Mouse (Mus musculus) cerebellum, adult (tissue): ENCODE measurements around the gene Myh7b.
A peak's percentile ranks its signal among the peaks of the same experiment; 100 is the strongest.

Experiments used
- ATAC-seq: cut with Nextera tagmentation; 2 replicates; pipeline ENCODE4 v1.9.2; 2017; ENCODE audit warnings: mild to moderate bottlenecking, moderate library complexity, mixed read lengths; ENCODE audit not compliant: insufficient number of reproducible peaks, low FRiP score, low TSS enrichment

The Myh7b gene

GRCm38 (mm10) chr2:155632138-155632936, 21.3 kb downstream of the Myh7b start:
- ATAC-seq, result no peak

DNA sequence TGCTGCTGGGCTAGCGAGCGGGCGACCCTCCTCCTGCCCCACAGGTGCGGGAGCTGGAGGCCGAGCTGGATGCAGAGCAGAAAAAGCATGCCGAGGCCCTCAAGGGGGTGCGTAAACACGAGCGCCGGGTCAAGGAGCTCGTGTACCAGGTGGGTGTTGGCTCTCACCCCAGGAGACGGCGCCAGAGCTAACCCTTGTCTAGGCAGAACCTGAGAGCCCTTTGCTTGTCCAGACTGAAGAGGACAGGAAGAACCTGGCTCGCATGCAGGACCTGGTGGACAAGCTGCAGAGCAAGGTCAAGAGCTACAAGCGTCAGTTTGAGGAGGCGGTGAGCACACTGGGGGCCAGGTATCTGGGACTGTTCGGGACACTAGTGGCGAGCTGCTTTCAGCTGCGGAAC, 22.1 kb downstream of the Myh7b start:
- no peak for ATAC-seq

- ATAC-seq, result no peak
Measured at GRCm38 (mm10) chr2:155633731-155634130, 22.7 kb downstream of the Myh7b start.

- ATAC-seq, result no peak
Measured at GRCm38 (mm10) chr2:155634562-155634961, 23.6 kb downstream of the Myh7b start.

- no peak for ATAC-seq
Measured at GRCm38 (mm10) chr2:155635961-155636360, 24.9 kb downstream of the Myh7b start.

DNA sequence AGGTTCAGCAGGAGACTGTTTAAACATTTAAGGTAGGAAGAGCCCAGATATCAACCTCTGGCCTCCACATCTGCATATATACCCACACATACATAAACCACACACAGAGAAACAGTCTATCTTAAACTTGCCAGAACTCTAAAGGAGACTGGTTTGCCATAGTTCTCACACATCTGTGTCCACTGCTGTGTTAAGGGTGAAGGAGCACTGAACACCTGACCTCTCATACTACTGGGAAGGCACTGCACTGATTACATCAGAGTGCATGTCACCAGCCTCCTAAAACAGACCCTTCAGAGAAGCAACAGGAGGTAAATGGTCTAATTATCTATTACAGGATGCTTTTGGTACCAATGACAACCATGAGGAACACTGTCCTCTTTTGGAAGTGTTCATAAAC, 25.9 kb downstream of the Myh7b start:
- ATAC-seq, result no peak

DNA sequence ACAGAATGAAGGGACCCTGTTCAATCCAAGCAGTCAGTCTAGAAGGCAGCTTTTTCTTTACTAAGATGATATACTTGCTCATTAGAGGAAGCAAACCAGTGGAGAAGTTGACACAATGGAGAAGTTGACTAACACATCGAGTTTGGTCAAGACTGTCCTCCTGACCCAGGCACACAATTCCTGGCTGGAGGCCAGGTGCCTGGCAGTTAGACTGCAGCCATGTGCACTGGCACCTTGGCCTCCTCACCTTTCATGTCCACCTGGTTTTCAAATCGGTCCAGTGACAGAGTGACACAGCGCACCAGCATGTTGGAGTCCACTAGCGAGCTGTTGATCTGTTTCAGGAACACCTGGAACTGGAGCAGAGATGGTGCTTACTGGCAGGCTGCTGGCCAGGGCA, 26.4 kb downstream of the Myh7b start:
- no peak for ATAC-seq

DNA sequence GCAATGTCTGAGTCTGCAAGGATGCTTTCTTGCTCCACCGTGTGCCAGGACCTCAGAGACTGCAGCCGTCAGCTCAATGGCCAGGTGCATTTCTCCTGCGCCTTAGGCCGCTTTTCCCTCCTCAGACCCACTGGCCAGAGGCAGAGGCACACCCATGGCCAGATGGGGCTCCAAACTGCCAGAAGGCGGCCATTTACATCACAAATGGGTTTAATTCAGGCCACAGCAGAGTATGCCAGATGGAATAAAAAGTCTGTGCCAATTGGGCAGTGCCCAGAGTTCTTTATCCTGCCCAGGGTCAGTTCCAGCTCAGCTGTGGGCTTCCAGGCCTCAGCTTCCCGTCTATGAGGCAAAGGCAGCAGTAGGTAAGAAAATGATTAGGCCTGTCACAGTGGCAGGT, 29.6 kb downstream of the Myh7b start:
- ATAC-seq, result peak; percentile 49; the same call in 1 of the 2 replicates

DNA sequence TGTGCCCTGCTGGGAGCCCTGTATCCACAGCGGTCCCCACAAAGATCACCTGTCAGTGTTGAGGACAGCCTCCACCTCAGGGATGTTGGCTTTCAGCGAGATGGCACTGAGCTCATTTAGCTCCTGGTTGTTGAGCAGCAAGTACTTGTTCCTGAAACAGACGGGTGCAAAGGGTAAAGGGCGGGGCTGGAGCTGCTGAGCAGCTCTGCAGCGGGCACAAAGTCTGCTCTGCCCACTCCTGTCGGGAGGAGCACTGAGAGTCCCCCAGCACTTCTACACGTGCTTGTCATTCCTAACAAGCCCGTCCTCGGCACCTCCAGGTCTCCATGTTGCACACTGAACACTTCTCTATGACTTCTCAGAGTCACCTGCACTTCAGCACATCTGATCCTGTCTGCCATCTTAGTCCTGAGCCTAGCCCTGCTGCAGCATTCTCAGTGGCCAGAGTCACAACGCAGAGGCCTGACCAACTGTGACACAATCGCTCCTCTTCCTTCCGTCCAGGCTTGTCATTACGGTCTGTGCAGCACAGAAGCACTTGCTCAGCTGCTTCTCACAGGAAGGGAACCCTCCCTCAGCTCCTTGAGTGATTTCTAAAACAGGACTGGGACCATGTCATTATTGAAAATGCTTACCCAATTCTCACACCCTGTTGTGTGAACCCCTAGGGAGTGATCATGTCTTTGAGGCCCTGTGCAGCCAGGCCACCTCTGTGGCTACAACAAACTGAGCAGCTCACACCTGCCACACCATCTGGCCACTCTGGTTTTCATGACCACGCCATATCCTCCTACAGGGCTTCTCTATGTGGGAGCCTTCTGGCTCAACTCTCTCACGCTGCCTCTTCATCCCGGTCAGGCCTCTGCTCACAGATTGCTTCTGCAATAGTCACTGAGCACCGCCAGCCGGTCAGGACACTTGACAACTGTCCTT, 30.8 kb downstream of the Myh7b start:
- ATAC-seq, result no peak; the same call in 1 of the 2 replicates

- no peak for ATAC-seq
Measured at GRCm38 (mm10) chr2:155645746-155646145, 34.7 kb downstream of the Myh7b start.

GRCm38 (mm10) chr2:155652618-155653017, 41.6 kb downstream of the Myh7b start:
- no peak for ATAC-seq

DNA sequence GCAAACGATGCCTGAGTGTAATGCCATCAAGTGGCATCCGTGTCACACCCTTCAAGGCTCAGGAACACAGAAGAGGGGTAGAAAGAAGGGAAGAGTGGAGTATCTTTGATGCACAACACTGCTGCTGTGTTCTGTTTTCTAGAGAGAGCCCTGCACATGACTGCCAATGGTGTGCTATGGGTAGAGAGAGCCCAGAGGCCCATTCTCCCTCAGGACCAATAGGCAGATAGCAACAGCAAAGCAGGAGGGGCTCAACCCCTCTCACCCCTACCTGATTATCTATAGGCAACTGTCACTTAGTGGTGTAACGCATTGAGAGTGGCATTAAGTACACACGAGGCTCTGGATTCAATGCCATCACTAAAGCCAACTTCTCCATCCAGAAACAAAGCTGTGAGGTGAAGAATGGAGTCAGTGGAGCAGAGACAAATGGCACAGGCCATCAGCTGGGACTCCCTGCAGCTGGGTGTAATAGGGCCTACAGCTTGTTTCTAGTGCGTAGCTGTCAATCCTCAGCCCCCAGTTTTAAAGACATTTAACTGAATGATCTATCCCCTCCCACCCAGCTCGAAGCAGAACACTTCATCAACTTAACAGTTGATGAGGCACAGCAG, 44.9 kb downstream of the Myh7b start:
- ATAC-seq, result no peak

- ATAC-seq, result no peak
Measured at GRCm38 (mm10) chr2:155662390-155662789, 51.4 kb downstream of the Myh7b start.

DNA sequence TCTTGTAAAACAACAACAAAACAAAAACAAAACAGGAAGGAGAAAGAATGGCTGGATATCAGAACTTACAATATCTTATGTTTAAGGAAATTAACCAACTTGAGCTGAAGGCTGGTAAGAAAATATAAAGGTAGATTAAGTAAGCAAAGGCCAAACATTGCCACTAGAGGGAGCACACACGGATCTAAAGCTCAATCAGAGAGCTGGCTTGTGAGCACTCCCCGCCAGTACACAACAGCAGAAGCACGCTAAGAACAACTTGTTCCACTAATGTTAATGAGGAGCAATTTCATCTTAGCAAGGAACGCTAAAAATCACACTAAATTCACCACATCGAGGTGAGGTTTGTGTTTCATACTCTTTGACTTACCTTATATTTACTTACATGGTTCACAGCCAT, 52.1 kb downstream of the Myh7b start:
- no peak for ATAC-seq

DNA sequence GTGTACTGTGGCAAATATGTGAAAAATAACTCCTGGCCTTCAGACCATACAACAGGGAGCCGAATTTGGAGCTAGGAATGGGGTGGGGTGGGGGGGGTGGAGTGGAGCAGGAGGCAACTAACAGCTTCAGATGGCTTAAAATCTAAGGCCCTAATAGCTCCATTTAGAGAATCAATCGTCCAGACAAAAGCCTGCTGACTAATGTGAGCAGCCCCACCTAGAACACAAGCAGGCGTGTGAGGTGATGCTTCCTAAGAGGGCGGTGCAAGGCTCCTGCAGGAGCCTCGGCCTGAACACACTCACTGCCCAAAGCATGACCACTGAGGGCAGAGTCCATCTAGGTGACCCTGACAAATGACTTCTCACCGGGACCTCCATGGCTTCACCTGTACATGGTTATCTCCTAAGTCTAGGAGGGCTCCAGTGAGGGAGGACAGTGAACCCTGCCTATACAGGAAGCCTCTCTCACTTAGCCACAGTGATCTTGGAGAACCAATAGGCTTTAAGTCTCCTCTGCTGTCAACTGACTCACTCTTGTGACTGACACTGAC, 53.0 kb downstream of the Myh7b start:
- ATAC-seq, result no peak

- ATAC-seq, result no peak
Measured at GRCm38 (mm10) chr2:155667881-155668280, 56.9 kb downstream of the Myh7b start.

GRCm38 (mm10) chr2:155668461-155668860, 57.4 kb downstream of the Myh7b start:
- ATAC-seq, result no peak

DNA sequence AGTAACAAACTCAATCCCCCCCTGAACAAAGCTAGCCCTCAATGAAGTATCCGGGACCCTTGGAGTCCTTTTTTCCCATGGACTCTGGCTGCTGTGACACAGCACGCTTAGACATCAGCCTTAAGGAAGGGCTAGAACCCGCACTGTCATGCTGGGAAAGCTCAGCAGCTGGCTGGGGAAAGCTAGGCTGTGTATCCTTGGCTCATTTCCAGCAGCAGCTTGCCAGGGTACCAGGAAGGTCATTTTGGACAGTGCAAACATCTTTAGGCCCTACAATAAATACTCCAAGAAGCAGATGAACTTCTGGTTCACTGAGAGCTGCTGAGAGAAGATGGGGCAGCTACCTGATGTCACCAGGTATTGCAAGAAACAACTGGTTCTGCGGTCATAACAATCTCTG, 60.2 kb downstream of the Myh7b start:
- no peak for ATAC-seq

- ATAC-seq, result no peak
Measured at GRCm38 (mm10) chr2:155673546-155673945, 62.5 kb downstream of the Myh7b start.

GRCm38 (mm10) chr2:155675118-155675517, 64.1 kb downstream of the Myh7b start:
- no peak; the same call in 1 of the 2 replicates for ATAC-seq
